Mouse (Mus musculus): ENCODE results near the gene Gm42878. TPM values are rescaled to one million over a fixed set of nuclear protein-coding genes. Genes with fewer than 3 reads are reported as not detected.
A peak's percentile ranks its signal among the peaks of the same experiment; 100 is the strongest.

Gene Gm42878
- total and polyA plus RNA-seq, 3 experiments: 1.0 TPM; not detected in 2

GRCm38 (mm10) chr5:121477680-121478079, 67.6 kb downstream of the Gm42878 start:
- TF ChIP-seq IRF4 (IDR thresholded peaks at IDR 0.05; ENCODE audit: low read depth, low read length): peak; percentile 42; the same call in 1 of the 2 replicates
- no peak for TF ChIP-seq ELF1 (IDR thresholded peaks at IDR 0.05; ENCODE audit: low read depth, low read length)
- TF ChIP-seq SMC3 (IDR thresholded peaks at IDR 0.05; ENCODE audit: low read depth, low read length): peak; percentile 90
- peak; percentile 61 to 96 for TF ChIP-seq CTCF (conservative IDR thresholded peaks at IDR 0.05 in 1 of 2, IDR thresholded peaks at IDR 0.05 in 1 of 2; ENCODE audit: low read depth in 2 of 2, low read length in 2 of 2)
- TF ChIP-seq CHD2 (IDR thresholded peaks at IDR 0.05; ENCODE audit: low read length): no peak
- no peak for TF ChIP-seq EP300 (IDR thresholded peaks at IDR 0.05; ENCODE audit: low read length)
- TF ChIP-seq NELFE (IDR thresholded peaks at IDR 0.05; ENCODE audit: low read depth, low read length): no peak; the same call in 1 of the 2 replicates
- no peak for TF ChIP-seq NRF1 (IDR thresholded peaks at IDR 0.05; ENCODE audit: low read depth, low read length)
- TF ChIP-seq POLR2AphosphoS2 (IDR thresholded peaks at IDR 0.05; ENCODE audit: low read depth, low read length): no peak
- no peak for TF ChIP-seq POLR2A (IDR thresholded peaks at IDR 0.05; ENCODE audit: low read depth, low read length)
- TF ChIP-seq MAX (IDR thresholded peaks at IDR 0.05; ENCODE audit: low read length): no peak
- TF ChIP-seq HCFC1 (IDR thresholded peaks at IDR 0.05; ENCODE audit: low read depth, low read length): no peak
- no peak for TF ChIP-seq ZNF384 (IDR thresholded peaks at IDR 0.05; ENCODE audit: low read depth, low read length)
- no peak for TF ChIP-seq RCOR1 (conservative IDR thresholded peaks at IDR 0.05; ENCODE audit: low read depth, low read length)
- TF ChIP-seq MAFK (IDR thresholded peaks at IDR 0.05; ENCODE audit: insufficient replicate concordance, low read length): no peak
- no peak for TF ChIP-seq PAX5 (IDR thresholded peaks at IDR 0.05; ENCODE audit: low read length)
- peak; percentile 98 for TF ChIP-seq RAD21 (IDR thresholded peaks at IDR 0.05; ENCODE audit: low read depth, low read length)
- peak; percentile 45; the same call in 1 of the 2 replicates for TF ChIP-seq ZC3H11A (IDR thresholded peaks at IDR 0.05; ENCODE audit: low read depth, low read length)
- no peak for TF ChIP-seq MXI1 (IDR thresholded peaks at IDR 0.05; ENCODE audit: low read depth, low read length)
- no peak for TF ChIP-seq TBP (conservative IDR thresholded peaks at IDR 0.05; ENCODE audit: low read depth, low read length)
- TF ChIP-seq BHLHE40 (IDR thresholded peaks at IDR 0.05; ENCODE audit: low read depth, low read length): no peak
- no peak for TF ChIP-seq KAT2A (IDR thresholded peaks at IDR 0.05; ENCODE audit: insufficient replicate concordance, low read length)
- no peaks in the 10 kb centered on the region for H3K79me2 ChIP-seq (replicated peaks; ENCODE audit: control insufficient read depth, extremely low read depth, insufficient read depth, poor library complexity, severe bottlenecking)
- no peaks in the 10 kb centered on the region for H3K36me3 ChIP-seq (replicated peaks in 1 of 2; ENCODE audit: control insufficient read depth in 1 of 2, insufficient read depth in 1 of 2, low read length in 1 of 2)
- DNase-seq (ENCODE audit: extremely low read depth): peak; percentile 72
- peaks cover 0 to 3% of the 10 kb centered on the region in 2 experiments; a peak in 1 of 4 replicates for H3K4me1 ChIP-seq (ENCODE audit: control insufficient read depth in 1 of 2, insufficient read depth in 2 of 2)
- no peak overlapping the region for H3K27ac ChIP-seq (ENCODE audit: insufficient read depth, low read depth)
- dilution Hi-C loops (cut with MboI; ENCODE audit: extremely low pct_ligation_motif_present, extremely low pct_unique_long_range_greater_than_20kb, low sequenced_read_pairs): no loop called here
- in situ Hi-C loops (cut with MboI; ENCODE audit: low pct_ligation_motif_present, low pct_unique_long_range_greater_than_20kb, low sequenced_read_pairs): no loop called here
- no peaks in the 10 kb centered on the region for H3K9me3 ChIP-seq (replicated peaks; ENCODE audit: low read length)
- H3K4me2 ChIP-seq (ENCODE audit: insufficient read depth, low read depth, poor library complexity, severe bottlenecking): no peak overlapping the region
- H3K27me3 ChIP-seq (replicated peaks): no peaks in the 10 kb centered on the region
- H3K4me3 ChIP-seq (replicated peaks in 1 of 3; ENCODE audit: low read depth in 2 of 3, low read length in 2 of 3, poor library complexity in 1 of 3): no peak overlapping the region
- no peak overlapping the region for H3K9ac ChIP-seq (ENCODE audit: insufficient read depth, low read depth)

DNA sequence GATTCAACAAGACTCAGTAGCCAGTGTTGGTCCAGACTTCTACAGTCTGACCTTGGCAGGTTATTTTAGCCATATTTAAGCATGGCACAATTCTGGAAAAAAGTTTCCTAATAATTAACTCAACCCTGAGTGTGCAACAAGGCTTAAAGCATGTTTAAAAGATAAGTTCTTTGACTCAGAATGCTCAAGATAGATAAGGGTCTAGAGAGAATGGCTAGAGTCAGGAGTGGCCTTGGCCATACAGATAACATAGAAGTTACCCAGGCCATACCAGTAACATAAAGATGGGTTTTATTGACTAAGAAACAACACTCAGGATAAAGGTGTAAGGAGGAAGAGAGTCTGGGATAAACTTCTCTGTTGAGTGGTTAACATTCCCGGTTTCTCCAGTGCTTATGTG, 69.2 kb downstream of the Gm42878 start:
- no peak for TF ChIP-seq HCFC1 (IDR thresholded peaks at IDR 0.05; ENCODE audit: low read depth, low read length)
- TF ChIP-seq EP300 (IDR thresholded peaks at IDR 0.05; ENCODE audit: low read length): no peak
- no peak for TF ChIP-seq USF1 (IDR thresholded peaks at IDR 0.05; ENCODE audit: low read depth, low read length)
- no peak for TF ChIP-seq CHD2 (IDR thresholded peaks at IDR 0.05; ENCODE audit: low read length)
- no peak for TF ChIP-seq MAFK (IDR thresholded peaks at IDR 0.05; ENCODE audit: insufficient replicate concordance, low read length)
- no peak for TF ChIP-seq RCOR1 (conservative IDR thresholded peaks at IDR 0.05; ENCODE audit: low read depth, low read length)
- TF ChIP-seq ETS1 (conservative IDR thresholded peaks at IDR 0.05; ENCODE audit: low read depth, low read length): no peak
- TF ChIP-seq ZMIZ1 (IDR thresholded peaks at IDR 0.05; ENCODE audit: low read depth, low read length): no peak
- no peak for DNase-seq (ENCODE audit: extremely low read depth)
- in situ Hi-C loops (cut with MboI; ENCODE audit: low pct_ligation_motif_present, low pct_unique_long_range_greater_than_20kb, low sequenced_read_pairs) (no loop called here), dilution Hi-C loops (cut with MboI; ENCODE audit: extremely low pct_ligation_motif_present, extremely low pct_unique_long_range_greater_than_20kb, low sequenced_read_pairs) (no loop called here)
- Histone ChIP-seq H3K9me3 (replicated peaks; ENCODE audit: low read length) (no peaks in the 10 kb centered on the region), H3K27me3 (replicated peaks) (no peaks in the 10 kb centered on the region), H3K27ac (ENCODE audit: insufficient read depth, low read depth) (no peak overlapping the region), H3K79me2 (replicated peaks; ENCODE audit: control insufficient read depth, extremely low read depth, insufficient read depth, poor library complexity, severe bottlenecking) (no peaks in the 10 kb centered on the region), H3K4me3 (replicated peaks in 1 of 3; ENCODE audit: low read depth in 2 of 3, low read length in 2 of 3, poor library complexity in 1 of 3) (no peak overlapping the region), H3K4me2 (ENCODE audit: insufficient read depth, low read depth, poor library complexity, severe bottlenecking) (no peak overlapping the region), H3K4me1 (ENCODE audit: control insufficient read depth in 1 of 2, insufficient read depth in 2 of 2) (peaks cover 9 to 19% of the 10 kb centered on the region in 2 experiments), H3K36me3 (replicated peaks in 1 of 2; ENCODE audit: control insufficient read depth in 1 of 2, insufficient read depth in 1 of 2, low read length in 1 of 2) (no peaks in the 10 kb centered on the region), H3K9ac (ENCODE audit: insufficient read depth, low read depth) (no peak overlapping the region)
